Mouse (Mus musculus) limb, embryonic 11.5 days (tissue): ENCODE data around the gene Ifitm5. TPM values are rescaled to one million over a fixed set of nuclear protein-coding genes. Genes with fewer than 3 reads are reported as not detected.
"Not testable (repeated sequence)": the region's sequence is repeated elsewhere in the genome, so short reads cannot be mapped to it uniquely, and the experiment has no call there.

Experiments
- ATAC-seq: fragments of 200-750 bp; cut with Nextera tagmentation; 2 replicates; pipeline ENCODE4 v1.8.0; 2017; ENCODE audit warnings: low read depth; ENCODE audit not compliant: insufficient number of reproducible peaks, low FRiP score, low TSS enrichment
- DNase-seq: peaks from one replicate; pipeline ENCODE4 v3.0.0-alpha.2; 2015; ENCODE audit warnings: low spot score
- H3K27ac ChIP-seq: fragments of 300-500 bp; sonication (generic); replicated peaks from 2 replicates; pipeline ENCODE4 v1.5.1; 2014; ENCODE audit warnings: low read depth, mild to moderate bottlenecking, low read length
- H3K27me3 ChIP-seq: fragments of 300-500 bp; sonication (generic); 2 replicates; pipeline ENCODE4 v1.6.1; 2014; ENCODE audit warnings: mild to moderate bottlenecking, low read length, mixed read lengths; ENCODE audit not compliant: control insufficient read depth, insufficient read depth
- H3K36me3 ChIP-seq: fragments of 300-500 bp; sonication (generic); 2 replicates; pipeline ENCODE4 v1.6.1; 2014; ENCODE audit warnings: mild to moderate bottlenecking, low read length, moderate library complexity, mixed read lengths; ENCODE audit not compliant: control insufficient read depth, insufficient read depth
- H3K4me1 ChIP-seq: fragments of 300-500 bp; sonication (generic); 2 replicates; pipeline ENCODE4 v1.6.1; 2014; ENCODE audit warnings: low read length, mixed read lengths; ENCODE audit not compliant: control insufficient read depth, insufficient read depth
- H3K4me2 ChIP-seq: fragments of 300-500 bp; sonication (generic); 2 replicates; pipeline ENCODE4 v1.6.1; 2014; ENCODE audit warnings: low read depth, mild to moderate bottlenecking, moderate library complexity; ENCODE audit not compliant: severe bottlenecking
- H3K4me3 ChIP-seq: fragments of 300-500 bp; sonication (generic); 2 replicates; pipeline ENCODE4 v1.5.1; 2014; ENCODE audit warnings: low read depth, low read length
- H3K9ac ChIP-seq: fragments of 300-500 bp; sonication (generic); 2 replicates; pipeline ENCODE4 v1.6.1; 2014; ENCODE audit warnings: mild to moderate bottlenecking, low read length
- H3K9me3 ChIP-seq: fragments of 300-500 bp; sonication (generic); 2 replicates; pipeline ENCODE4 v1.6.1; 2016; ENCODE audit warnings: low read length; ENCODE audit not compliant: control insufficient read depth
- WGBS: fragments of 180-500 bp; shearing (Covaris S2); extraction: QIAGEN DNeasy Blood & Tissue Kit; methylation state at CpG from one replicate; pipeline ENCODE4 v1.1.7; 2014; 5-methylcytosine and 5-hydroxymethylcytosine counted together
- polyA plus RNA-seq: library from polyadenylated mRNA; unstranded; fragments of >200 nt; fragmentation: Nextera tagmentation; extraction: Ambion mirVana; gene quantifications from 2 replicates; pipeline ENCODE4 v1.2.1, GENCODE M21; 2014

Ifitm5 gene
- polyA plus RNA-seq, 1 experiment from 2014 or later: 1.9 TPM

- Histone ChIP-seq H3K27ac (no peak overlapping the region), H3K36me3 (no peaks in the 10 kb centered on the region), H3K4me3 (no peak overlapping the region), H3K9ac (no peak overlapping the region), H3K4me1 (peaks cover 22% of the 10 kb centered on the region), H3K9me3 (no peaks in the 10 kb centered on the region), H3K27me3 (no peaks in the 10 kb centered on the region), H3K4me2 (no peak overlapping the region)
- DNase-seq (no peak), ATAC-seq (no peak)
- 32% methylated on average over 7 of the region's 7 CpGs for WGBS
Observed at GRCm38 (mm10) chr7:140970931-140971330, 20.8 kb upstream of the Ifitm5 start.

GRCm38 (mm10) chr7:140968710-140969109 is 18.6 kb upstream of the Ifitm5 start:
- WGBS: 22% methylated on average over 3 of the region's 3 CpGs
- not testable (repeated sequence) for H3K36me3 ChIP-seq, H3K4me2 ChIP-seq, H3K9ac ChIP-seq, ATAC-seq, H3K27me3 ChIP-seq, DNase-seq, H3K9me3 ChIP-seq, H3K4me3 ChIP-seq, H3K27ac ChIP-seq
- peaks cover 19% of the 10 kb centered on the region for H3K4me1 ChIP-seq

- 3% methylated on average over 14 of the region's 14 CpGs for WGBS
- Histone ChIP-seq H3K27ac (peak overlapping the region; percentile 69), H3K9ac (peak overlapping the region; percentile 30; the same call in 1 of the 2 replicates), H3K4me2 (peak overlapping the region; percentile 44), H3K36me3 (no peaks in the 10 kb centered on the region), H3K4me1 (peaks cover 16% of the 10 kb centered on the region), H3K27me3 (no peaks in the 10 kb centered on the region), H3K9me3 (no peaks in the 10 kb centered on the region), H3K4me3 (no peak overlapping the region)
- peak; percentile 66 for ATAC-seq
- peak; percentile 70 for DNase-seq
Observed at GRCm38 (mm10) chr7:140967862-140968591, 17.9 kb upstream of the Ifitm5 start.

GRCm38 (mm10) chr7:140966921-140967320 is 16.8 kb upstream of the Ifitm5 start, which contains the start of gene Ifitm1:
Gene Ifitm1, plus strand, starts transcription at chr7:140967221.
- H3K4me1 ChIP-seq: peaks cover 16% of the 10 kb centered on the region
- H3K9ac ChIP-seq: peak within 1 kb of the TSS; percentile 30; the same call in 1 of the 2 replicates
- H3K27me3 ChIP-seq: no peaks in the 10 kb centered on the region
- WGBS: 86% methylated on average over 4 of the region's 4 CpGs
- ATAC-seq (no peak), DNase-seq (no peak)
- no peak within 1 kb of the TSS for H3K4me3 ChIP-seq
- peak within 1 kb of the TSS; percentile 69 for H3K27ac ChIP-seq
- H3K36me3 ChIP-seq: no peaks in the 10 kb centered on the region
- H3K9me3 ChIP-seq: no peaks in the 10 kb centered on the region
- H3K4me2 ChIP-seq: peak within 1 kb of the TSS; percentile 44

DNA sequence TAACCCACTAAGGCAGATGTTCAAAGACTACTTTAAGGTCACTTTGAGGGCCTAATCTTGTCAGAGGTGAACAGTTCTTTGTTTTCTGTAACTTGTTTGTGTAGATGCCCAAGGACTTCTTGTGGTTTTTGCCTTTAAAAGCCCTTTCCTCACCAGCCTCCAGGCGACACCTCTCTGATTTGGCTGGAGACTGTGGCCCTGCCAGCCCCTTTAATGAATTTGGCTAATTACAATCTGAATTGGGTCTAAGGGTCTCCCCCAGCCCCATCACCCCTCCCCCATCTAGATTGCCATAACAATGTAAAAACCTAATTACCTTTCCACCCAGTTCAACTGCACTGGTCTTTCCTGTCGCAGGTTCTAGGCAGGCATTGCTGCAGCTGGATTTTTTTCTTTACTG is 12.6 kb upstream of the Ifitm5 start:
- DNase-seq: no peak
- Histone ChIP-seq H3K9ac (no peak overlapping the region), H3K9me3 (no peaks in the 10 kb centered on the region), H3K4me3 (no peak overlapping the region), H3K4me1 (peaks cover 9% of the 10 kb centered on the region), H3K27ac (no peak overlapping the region), H3K4me2 (no peak overlapping the region), H3K27me3 (no peaks in the 10 kb centered on the region), H3K36me3 (no peaks in the 10 kb centered on the region)
- ATAC-seq: no peak
- WGBS: 49% methylated on average over 2 of the region's 2 CpGs

DNA sequence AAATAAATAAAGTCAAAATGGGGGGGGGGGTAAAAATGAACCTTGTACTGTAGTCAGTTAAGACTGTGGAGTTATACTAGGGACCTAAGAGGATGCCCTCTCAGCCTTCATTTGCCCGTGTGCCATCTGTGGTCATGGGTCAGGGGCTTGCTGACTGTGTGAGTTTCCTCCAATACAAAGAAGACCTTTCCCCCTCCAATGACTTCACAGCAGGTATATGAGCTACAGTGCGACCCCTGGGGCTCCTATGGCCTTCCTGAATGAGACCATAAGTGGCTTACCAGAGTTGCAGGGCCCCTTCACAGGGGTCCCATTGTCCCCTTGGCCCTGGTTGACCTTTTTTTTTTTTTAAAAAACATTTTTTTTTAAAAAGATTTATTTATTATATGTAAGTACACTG is 11.3 kb upstream of the Ifitm5 start:
- 66% methylated on average over 2 of the region's 2 CpGs for WGBS
- H3K4me1 ChIP-seq: peaks cover 10% of the 10 kb centered on the region; the same call in 1 of the 2 replicates
- H3K9ac ChIP-seq: no peak overlapping the region
- no peaks in the 10 kb centered on the region for H3K9me3 ChIP-seq
- DNase-seq: no peak
- no peaks in the 10 kb centered on the region for H3K36me3 ChIP-seq
- H3K4me2 ChIP-seq: no peak overlapping the region
- H3K27me3 ChIP-seq: no peaks in the 10 kb centered on the region
- H3K4me3 ChIP-seq: no peak overlapping the region
- H3K27ac ChIP-seq: no peak overlapping the region
- ATAC-seq: no peak

- 88% methylated on average over 5 of the region's 5 CpGs for WGBS
- H3K9me3 ChIP-seq: no peaks in the 10 kb centered on the region
- no peak overlapping the region for H3K9ac ChIP-seq
- no peaks in the 10 kb centered on the region for H3K36me3 ChIP-seq
- H3K27me3 ChIP-seq: no peaks in the 10 kb centered on the region
- DNase-seq (no peak), ATAC-seq (no peak)
- H3K27ac ChIP-seq: no peak overlapping the region
- no peak overlapping the region for H3K4me2 ChIP-seq
- no peak overlapping the region for H3K4me3 ChIP-seq
- H3K4me1 ChIP-seq: peaks cover 15% of the 10 kb centered on the region; the same call in 1 of the 2 replicates
Observed at GRCm38 (mm10) chr7:140960026-140960425, 9.9 kb upstream of the Ifitm5 start.

- no peaks in the 10 kb centered on the region for H3K9me3 ChIP-seq
- WGBS: 7% methylated on average over 9 of the region's 9 CpGs
- H3K27ac ChIP-seq: no peak overlapping the region
- DNase-seq (peak; percentile 75), ATAC-seq (no peak)
- no peaks in the 10 kb centered on the region for H3K36me3 ChIP-seq
- no peak overlapping the region for H3K4me2 ChIP-seq
- H3K9ac ChIP-seq: no peak overlapping the region
- H3K4me1 ChIP-seq: peaks cover 17% of the 10 kb centered on the region
- H3K4me3 ChIP-seq: no peak overlapping the region
- no peaks in the 10 kb centered on the region for H3K27me3 ChIP-seq
Observed at GRCm38 (mm10) chr7:140959181-140959901, 9.2 kb upstream of the Ifitm5 start.
